Mouse (Mus musculus) megakaryocyte-erythroid progenitor cell, adult 5 weeks (primary cell): ENCODE data around the gene Serpinb3c. TPM values are rescaled to one million over a fixed set of nuclear protein-coding genes. Genes with fewer than 3 reads are reported as not detected.

Experiments used
- polyA plus RNA-seq: library from polyadenylated mRNA; stranded (reverse); fragments of >175 nt; gene quantifications from 2 replicates; pipeline ENCODE4 v1.2.3, GENCODE M21; 2012

Gene Serpinb3c
- polyA plus RNA-seq: not detected in 2 replicates

GRCm38 (mm10) chr1:107278261-107278660, at the start of gene Serpinb3c, which contains the start of gene Serpinb3b:
TSS of gene Serpinb3c (minus strand) at chr1:107278371.
TSS of gene Serpinb3b (minus strand) at chr1:107278361.

Other genes with a start within 250 kb of the Serpinb3c start
- gene Serpinb3a, start 226.1 kb downstream of the Serpinb3c start, polyA plus RNA-seq: not detected in 2 replicates
- not detected in 2 replicates for gene Serpinb3d, start 194.9 kb downstream of the Serpinb3c start, polyA plus RNA-seq
- gene Serpinb3b, start within 50 bp of the Serpinb3c start, polyA plus RNA-seq: not detected in 2 replicates
- not detected in 2 replicates for gene Serpinb11, start 82.8 kb upstream of the Serpinb3c start, polyA plus RNA-seq
- gene Serpinb7, start 121.3 kb upstream of the Serpinb3c start, polyA plus RNA-seq: not detected in 2 replicates
- 0.02 and 0.21 TPM in 2 replicates for gene Serpinb2, start 233.1 kb upstream of the Serpinb3c start, polyA plus RNA-seq